Mouse (Mus musculus): ENCODE results near the gene Hc. TPM values are rescaled to one million over a fixed set of nuclear protein-coding genes. Genes with fewer than 3 reads are reported as not detected.
A peak's percentile ranks its signal among the peaks of the same experiment; 100 is the strongest.

Gene Hc
- polyA plus RNA-seq, 1 experiment from 2014 or later, result 16.0 TPM

DNA sequence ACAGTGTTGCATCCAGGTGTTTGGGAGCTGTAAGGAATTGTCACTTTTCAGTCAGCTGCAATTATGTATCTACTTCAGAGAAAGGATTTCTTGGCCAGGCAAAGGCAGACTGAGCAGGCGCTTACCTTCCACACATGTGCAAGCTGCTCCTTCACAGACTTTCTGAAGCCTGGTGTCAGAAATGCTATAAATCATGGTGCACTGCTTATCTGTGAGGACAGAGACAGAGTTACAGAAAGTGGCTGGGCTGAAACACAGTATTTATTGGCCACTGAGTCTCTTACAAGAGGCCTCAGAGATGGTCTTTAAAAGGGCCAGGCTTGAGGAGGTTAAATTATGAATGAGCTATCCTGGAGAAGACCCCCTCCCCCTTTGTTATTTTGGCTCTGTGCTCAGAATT, 71.5 kb downstream of the Hc start:
- no peaks in the 10 kb centered on the region for H3K9me3 ChIP-seq (replicated peaks)
- 62% methylated on average over 1 of the region's 1 CpGs for WGBS (ENCODE audit: insufficient replicate concordance)
- peaks cover 18% of the 10 kb centered on the region; the same call in 1 of the 2 replicates for H3K27me3 ChIP-seq (replicated peaks)
- H3K4me3 ChIP-seq, result no peak overlapping the region
- no peak overlapping the region for H3K4me2 ChIP-seq
- H3K27ac ChIP-seq, result no peak overlapping the region
- no peak overlapping the region for H3K9ac ChIP-seq
- no peaks in the 10 kb centered on the region for H3K36me3 ChIP-seq
- ATAC-seq, result no peak
- H3K4me1 ChIP-seq, result no peaks in the 10 kb centered on the region

DNA sequence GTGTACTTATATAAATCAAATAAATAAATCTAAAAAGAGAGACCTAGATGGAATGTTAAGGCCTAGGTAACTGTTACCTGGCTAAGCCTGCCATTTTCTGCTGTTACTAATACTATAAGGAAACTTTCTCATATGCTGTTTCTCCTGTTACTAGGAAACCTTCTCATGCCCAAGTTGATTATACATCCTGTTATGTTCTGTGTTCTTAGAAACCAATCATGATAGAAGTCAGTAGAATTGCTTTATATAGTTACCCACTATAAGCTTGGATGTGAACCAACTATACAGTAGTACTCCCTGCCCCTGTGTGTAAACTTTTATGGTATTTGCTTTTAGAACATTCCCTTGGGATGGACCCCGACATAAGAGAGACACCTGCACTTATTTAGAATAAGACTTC, 73.6 kb downstream of the Hc start:
- Histone ChIP-seq H3K9ac (no peak overlapping the region), H3K4me3 (no peak overlapping the region)
- no peak for ATAC-seq

DNA sequence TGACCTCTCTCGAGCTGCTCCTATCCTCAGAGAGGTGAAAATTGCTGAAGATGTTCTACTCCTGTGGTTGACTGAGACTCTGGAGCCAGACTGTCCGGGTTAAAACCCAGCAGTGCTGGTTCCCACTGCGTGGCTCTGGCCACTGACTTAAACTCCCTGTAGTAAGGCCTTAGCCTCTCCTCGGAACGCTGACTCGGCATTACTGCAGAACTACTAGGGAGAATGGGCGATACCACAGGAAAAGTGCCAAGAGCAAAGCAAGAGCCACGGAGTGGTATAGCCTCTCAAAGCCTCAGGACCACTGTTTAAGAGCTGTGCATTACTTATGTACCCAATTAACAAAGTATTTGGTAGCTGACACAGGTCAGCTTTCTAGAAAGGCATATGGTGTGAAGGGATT, 76.4 kb downstream of the Hc start:
- Histone ChIP-seq H3K9me3 (replicated peaks) (no peaks in the 10 kb centered on the region), H3K4me1 (peaks cover 9% of the 10 kb centered on the region; the same call in 1 of the 2 replicates), H3K9ac (no peak overlapping the region), H3K27me3 (replicated peaks) (no peaks in the 10 kb centered on the region), H3K4me2 (no peak overlapping the region), H3K27ac (no peak overlapping the region), H3K4me3 (no peak overlapping the region), H3K36me3 (no peaks in the 10 kb centered on the region)
- WGBS (ENCODE audit: insufficient replicate concordance), result 66% methylated on average over 8 of the region's 8 CpGs
- ATAC-seq, result no peak

More for the DNA sequence above, 73.6 kb downstream of the Hc start:
- H3K4me1 ChIP-seq, result peaks cover 9% of the 10 kb centered on the region; the same call in 1 of the 2 replicates
- no peak overlapping the region for H3K4me2 ChIP-seq
- peaks cover 4% of the 10 kb centered on the region; the same call in 1 of the 2 replicates for H3K27me3 ChIP-seq (replicated peaks)
- no peaks in the 10 kb centered on the region for H3K9me3 ChIP-seq (replicated peaks)
- H3K36me3 ChIP-seq, result no peaks in the 10 kb centered on the region
- WGBS (ENCODE audit: insufficient replicate concordance), result 58% methylated on average over 1 of the region's 1 CpGs
- no peak overlapping the region for H3K27ac ChIP-seq

DNA sequence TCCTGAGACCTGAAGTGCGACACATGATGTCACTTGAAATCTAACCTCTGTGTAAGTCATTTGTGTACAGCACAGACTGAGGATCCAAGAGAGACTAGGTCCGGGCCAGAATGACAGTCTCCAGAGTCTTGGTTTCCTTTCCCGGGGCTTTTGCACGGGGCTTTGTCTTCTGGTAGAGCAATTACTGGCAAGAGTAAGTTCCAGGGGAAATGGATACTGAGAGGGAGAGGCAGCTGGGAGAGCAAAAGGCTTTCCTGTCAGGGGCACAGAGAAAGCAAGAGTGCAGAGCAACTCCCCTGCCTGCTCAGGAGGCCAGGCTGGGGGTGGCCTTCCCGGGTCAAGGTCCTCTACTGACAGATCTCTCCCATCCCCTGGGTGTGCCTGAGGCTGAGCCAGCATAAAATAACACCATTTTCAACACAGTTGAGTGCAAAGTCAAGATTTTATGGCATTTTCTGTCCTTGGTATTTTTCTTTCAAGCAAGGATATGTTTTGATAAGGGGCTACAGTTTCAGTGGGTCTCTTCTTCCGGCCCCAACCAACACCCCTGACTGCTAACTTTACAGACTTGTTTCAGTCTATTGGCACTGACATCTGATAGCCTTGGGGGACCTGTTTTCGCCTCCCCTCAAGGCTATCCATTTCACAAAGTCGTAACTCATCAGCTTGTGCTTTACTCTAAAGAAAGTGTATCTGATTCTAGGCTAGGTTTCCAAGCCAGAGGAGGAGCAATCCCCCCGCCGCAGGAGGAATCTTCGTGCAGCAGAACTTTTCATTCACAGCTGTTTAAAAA, 78.1 kb downstream of the Hc start:
- WGBS (ENCODE audit: insufficient replicate concordance), result 54% methylated on average over 11 of the region's 11 CpGs
- H3K27ac ChIP-seq, result no peak overlapping the region
- H3K4me1 ChIP-seq, result peaks cover 17% of the 10 kb centered on the region
- no peak overlapping the region for H3K9ac ChIP-seq
- H3K27me3 ChIP-seq (replicated peaks), result no peaks in the 10 kb centered on the region
- ATAC-seq, result no peak
- H3K4me2 ChIP-seq, result no peak overlapping the region
- H3K9me3 ChIP-seq (replicated peaks), result no peaks in the 10 kb centered on the region
- H3K36me3 ChIP-seq, result no peaks in the 10 kb centered on the region
- no peak overlapping the region for H3K4me3 ChIP-seq

DNA sequence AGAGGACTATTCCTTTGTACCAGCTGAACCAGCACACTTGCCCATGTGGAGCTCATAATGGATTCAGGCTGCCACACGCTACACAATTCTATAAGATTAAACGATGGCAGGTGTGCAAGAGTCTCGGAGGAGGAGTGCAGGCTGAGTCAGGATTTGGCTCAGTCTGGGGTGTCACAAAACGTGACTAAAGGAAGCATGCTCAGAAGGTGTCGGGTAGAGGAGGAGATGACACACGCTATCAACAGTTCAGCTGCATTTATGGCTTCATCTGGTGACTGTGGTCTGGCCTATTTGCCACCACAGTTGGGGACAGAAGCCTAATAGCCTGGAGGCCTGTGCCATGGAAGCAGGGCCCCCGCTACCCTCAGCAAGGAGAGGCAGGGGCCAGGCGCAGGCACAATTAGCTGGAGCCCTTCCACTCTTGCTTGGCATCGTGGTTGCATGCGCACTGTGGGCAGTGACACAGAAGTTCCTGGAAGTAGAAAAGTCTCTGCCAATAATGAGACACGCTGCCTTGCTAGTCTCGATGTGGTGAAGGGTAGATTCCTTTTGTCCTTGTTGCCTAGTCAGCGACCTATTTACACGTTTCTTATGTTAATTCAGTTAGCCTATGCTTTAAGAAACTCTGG, 79.0 kb downstream of the Hc start:
- H3K9me3 ChIP-seq (replicated peaks), result no peaks in the 10 kb centered on the region
- no peak overlapping the region for H3K4me3 ChIP-seq
- H3K27ac ChIP-seq, result no peak overlapping the region
- H3K27me3 ChIP-seq (replicated peaks), result no peaks in the 10 kb centered on the region
- WGBS (ENCODE audit: insufficient replicate concordance), result 62% methylated on average over 14 of the region's 14 CpGs
- no peak overlapping the region for H3K4me2 ChIP-seq
- peaks cover 26% of the 10 kb centered on the region for H3K4me1 ChIP-seq
- ATAC-seq, result no peak
- H3K9ac ChIP-seq, result no peak overlapping the region
- H3K36me3 ChIP-seq, result no peaks in the 10 kb centered on the region

DNA sequence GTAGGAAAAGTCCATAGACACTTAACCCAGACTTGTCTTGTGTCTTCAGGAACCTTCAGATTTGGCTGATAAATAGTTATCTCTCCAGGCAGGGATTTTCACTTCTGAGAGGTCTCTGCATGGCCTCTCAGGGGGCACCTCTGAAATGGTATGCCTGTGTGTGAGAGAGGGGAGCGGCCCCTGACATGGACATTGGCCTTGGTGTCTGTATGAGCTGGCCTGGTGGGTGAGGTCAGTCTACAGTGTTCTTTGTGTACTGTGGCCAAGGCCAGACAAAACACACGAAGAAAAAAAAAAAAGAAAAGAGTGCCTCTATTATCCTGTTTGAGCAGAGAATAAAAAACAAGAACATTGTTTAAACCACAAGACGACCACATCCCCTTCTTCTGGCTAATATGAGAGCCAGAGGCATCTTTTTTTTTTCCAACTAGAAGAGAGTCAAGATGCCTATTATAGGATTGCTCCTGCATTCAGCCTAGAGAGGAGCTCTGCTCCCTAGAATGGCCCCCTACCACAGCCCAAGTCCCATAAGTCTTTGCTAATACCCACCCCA, 81.7 kb downstream of the Hc start:
- WGBS (ENCODE audit: insufficient replicate concordance), result 30% methylated on average over 3 of the region's 3 CpGs
- Histone ChIP-seq H3K9me3 (replicated peaks) (no peaks in the 10 kb centered on the region), H3K36me3 (no peaks in the 10 kb centered on the region), H3K4me3 (no peak overlapping the region), H3K9ac (no peak overlapping the region), H3K27ac (no peak overlapping the region), H3K4me2 (no peak overlapping the region), H3K4me1 (peaks cover 34% of the 10 kb centered on the region), H3K27me3 (replicated peaks) (no peaks in the 10 kb centered on the region)
- no peak for ATAC-seq

DNA sequence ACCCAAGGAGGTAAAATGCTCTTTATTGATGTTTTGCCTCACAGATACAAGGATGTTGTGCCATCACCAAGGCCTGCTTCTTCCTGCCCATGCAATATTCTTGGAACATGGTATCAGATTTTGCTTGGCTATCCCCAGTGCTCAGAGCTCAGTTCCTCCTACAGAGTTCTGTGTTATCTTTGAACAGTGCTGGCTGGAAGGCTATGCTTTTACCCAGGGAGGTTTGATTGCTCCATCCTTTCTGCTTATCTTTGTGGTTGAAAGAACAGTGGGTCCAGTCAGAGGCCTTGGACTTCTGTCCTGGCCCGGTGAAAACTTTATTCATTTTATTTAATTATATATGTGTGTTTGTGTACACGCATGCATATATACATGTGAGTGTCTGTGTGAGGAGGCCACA, 83.0 kb downstream of the Hc start:
- Histone ChIP-seq H3K4me1 (peaks cover 31% of the 10 kb centered on the region), H3K9ac (no peak overlapping the region), H3K4me3 (no peak overlapping the region), H3K36me3 (no peaks in the 10 kb centered on the region), H3K4me2 (no peak overlapping the region), H3K27ac (no peak overlapping the region), H3K9me3 (replicated peaks) (no peaks in the 10 kb centered on the region), H3K27me3 (replicated peaks) (no peaks in the 10 kb centered on the region)
- ATAC-seq, result no peak
- WGBS (ENCODE audit: insufficient replicate concordance), result 57% methylated on average over 2 of the region's 2 CpGs

DNA sequence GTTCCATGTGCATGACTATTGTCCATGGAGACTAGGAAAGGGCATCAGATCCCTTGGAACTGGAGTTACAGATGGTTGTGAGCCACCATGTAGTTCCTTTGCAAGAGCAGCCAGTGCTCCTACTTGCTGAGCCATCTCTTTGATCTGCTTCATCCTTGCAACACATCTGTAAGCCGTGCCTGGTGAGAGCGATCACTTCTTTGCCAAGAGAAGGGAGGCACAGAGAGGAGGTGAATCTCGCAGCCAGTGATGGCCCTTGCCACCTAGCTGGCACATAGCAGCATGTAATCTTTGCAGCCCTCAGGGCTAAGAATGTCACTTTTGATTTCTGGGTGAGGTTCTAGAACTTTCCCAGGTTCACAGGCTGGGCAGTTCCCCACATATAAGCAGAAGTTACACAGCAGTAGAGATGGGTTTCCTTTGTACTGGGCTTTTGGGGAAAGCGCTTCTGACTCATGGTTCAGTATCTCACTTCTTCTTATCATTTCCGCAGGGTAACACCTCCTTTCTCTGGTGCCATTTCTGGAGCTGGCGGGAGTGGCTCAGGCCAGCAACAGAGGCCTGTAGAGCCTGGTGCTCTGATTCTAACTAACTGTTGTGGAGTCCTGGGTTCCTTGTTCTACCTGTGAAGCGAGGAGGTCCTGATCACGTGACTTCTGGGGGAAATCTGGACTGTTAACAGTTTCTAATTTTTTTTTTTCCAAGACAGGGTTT, 84.1 kb downstream of the Hc start:
- H3K27ac ChIP-seq, result 0 out of 2 replicates have a peak overlapping the region, but pooled peaks have one; percentile 26
- no peak overlapping the region for H3K9ac ChIP-seq
- H3K36me3 ChIP-seq, result no peaks in the 10 kb centered on the region
- H3K4me3 ChIP-seq, result no peak overlapping the region
- H3K4me1 ChIP-seq, result peaks cover 25% of the 10 kb centered on the region
- WGBS (ENCODE audit: insufficient replicate concordance), result 31% methylated on average over 8 of the region's 8 CpGs
- H3K9me3 ChIP-seq (replicated peaks), result no peaks in the 10 kb centered on the region
- ATAC-seq, result no peak
- no peak overlapping the region for H3K4me2 ChIP-seq
- H3K27me3 ChIP-seq (replicated peaks), result no peaks in the 10 kb centered on the region; the same call in 1 of the 2 replicates

DNA sequence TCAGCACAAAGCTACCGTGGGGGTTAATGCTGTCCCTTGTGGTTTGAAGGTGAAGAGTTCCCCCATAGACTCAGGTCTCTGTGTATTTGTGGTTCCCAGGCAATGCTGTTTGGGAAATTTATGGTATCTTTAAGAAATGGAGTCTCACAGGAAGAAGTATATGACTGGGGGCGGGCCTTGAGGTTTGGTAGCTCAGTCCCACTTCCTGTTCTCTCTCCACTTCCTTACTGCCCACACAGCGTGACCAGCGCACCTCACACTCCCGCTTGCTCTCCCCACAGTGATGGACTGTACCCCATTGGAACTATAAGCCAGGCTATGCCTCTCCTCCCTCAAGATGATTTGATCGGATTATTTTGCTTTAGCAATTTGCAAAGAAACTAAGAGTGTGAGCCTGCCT, 84.8 kb downstream of the Hc start:
- H3K4me2 ChIP-seq, result no peak overlapping the region
- H3K9me3 ChIP-seq (replicated peaks), result no peaks in the 10 kb centered on the region
- no peak for ATAC-seq
- H3K4me3 ChIP-seq, result no peak overlapping the region
- no peak overlapping the region for H3K27ac ChIP-seq
- H3K36me3 ChIP-seq, result no peaks in the 10 kb centered on the region
- WGBS (ENCODE audit: insufficient replicate concordance), result 36% methylated on average over 6 of the region's 6 CpGs
- no peak overlapping the region for H3K9ac ChIP-seq
- peaks cover 25% of the 10 kb centered on the region for H3K4me1 ChIP-seq
- H3K27me3 ChIP-seq (replicated peaks), result no peaks in the 10 kb centered on the region; the same call in 1 of the 2 replicates

DNA sequence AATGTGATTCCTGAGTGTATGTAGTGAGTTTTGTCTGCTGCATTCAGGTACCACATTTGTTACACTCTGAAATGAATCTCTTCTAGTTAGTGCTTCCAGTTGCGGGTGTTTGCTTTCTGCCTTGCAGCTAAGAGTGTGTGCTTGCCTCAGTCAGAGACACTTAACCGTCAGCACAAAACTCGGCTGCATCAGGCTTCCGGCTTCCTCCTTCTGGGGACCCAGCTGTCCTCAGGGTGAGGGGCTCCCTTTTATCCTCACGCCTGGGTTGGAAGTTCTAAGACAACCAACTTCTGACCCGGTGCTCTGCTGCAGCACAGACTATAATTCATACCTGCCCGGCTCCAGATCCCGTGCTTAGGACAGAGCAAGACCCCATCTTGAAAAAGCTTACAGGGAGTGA, 88.2 kb downstream of the Hc start:
- Histone ChIP-seq H3K4me1 (peaks cover 16% of the 10 kb centered on the region), H3K9me3 (replicated peaks) (no peaks in the 10 kb centered on the region), H3K4me2 (no peak overlapping the region), H3K27me3 (replicated peaks) (no peaks in the 10 kb centered on the region; the same call in 1 of the 2 replicates), H3K9ac (no peak overlapping the region), H3K4me3 (no peak overlapping the region), H3K27ac (no peak overlapping the region), H3K36me3 (no peaks in the 10 kb centered on the region)
- WGBS (ENCODE audit: insufficient replicate concordance), result 68% methylated on average over 8 of the region's 8 CpGs
- ATAC-seq, result no peak

DNA sequence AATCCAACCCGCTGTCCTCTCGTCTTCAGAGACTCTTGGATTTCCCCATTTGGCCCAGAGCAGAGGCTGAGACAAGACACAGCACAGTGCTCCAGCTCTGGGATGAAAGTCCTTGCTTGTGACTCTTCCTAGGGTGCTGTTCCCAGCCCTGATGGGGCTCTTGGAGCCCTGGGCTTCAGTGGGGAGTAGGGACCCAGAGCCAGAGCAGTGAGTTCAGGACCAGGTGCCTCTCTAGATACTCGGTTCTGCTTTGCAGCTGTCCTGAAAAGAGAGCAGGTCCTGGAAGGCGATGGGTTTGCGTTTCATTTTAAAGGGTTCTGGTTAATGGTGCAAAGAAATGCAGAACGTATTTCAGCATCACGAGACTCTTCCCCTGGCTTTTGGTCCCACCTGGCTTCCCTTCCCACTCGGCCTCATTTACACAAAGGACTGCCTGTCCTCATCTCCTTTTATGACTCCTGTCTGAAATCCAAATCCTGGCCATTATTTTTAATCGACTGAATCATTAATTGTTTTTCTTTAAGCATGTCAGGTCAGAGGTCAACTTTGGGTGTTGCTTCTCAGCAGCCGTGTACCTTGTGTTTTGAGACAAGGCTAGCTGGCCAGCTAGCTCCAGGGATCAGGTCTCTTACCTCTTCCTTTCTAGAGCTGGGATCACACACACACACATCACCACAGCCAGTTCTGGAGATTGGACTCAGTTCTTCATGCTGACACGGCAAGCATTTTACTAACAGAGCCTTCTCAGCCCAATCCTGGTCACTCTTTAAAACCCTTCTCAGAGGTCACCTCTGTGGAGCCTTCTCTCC, 90.0 kb downstream of the Hc start:
- 60% methylated on average over 11 of the region's 11 CpGs for WGBS (ENCODE audit: insufficient replicate concordance)
- Histone ChIP-seq H3K27me3 (replicated peaks) (no peaks in the 10 kb centered on the region; the same call in 1 of the 2 replicates), H3K4me1 (no peaks in the 10 kb centered on the region), H3K36me3 (no peaks in the 10 kb centered on the region), H3K9ac (no peak overlapping the region), H3K4me3 (no peak overlapping the region), H3K9me3 (replicated peaks) (no peaks in the 10 kb centered on the region), H3K27ac (no peak overlapping the region), H3K4me2 (no peak overlapping the region)
- ATAC-seq, result no peak

All from liver, embryonic 12.5 days (tissue).